Mouse (Mus musculus) small intestine, adult 10 weeks (tissue): Measurements from ENCODE around the gene Cfap221. TPM values are rescaled to one million over a fixed set of nuclear protein-coding genes. Genes with fewer than 3 reads are reported as not detected.

Experiments used
- polyA plus RNA-seq: library from polyadenylated mRNA; stranded (reverse); fragments of 350-450 nt; fragmentation: Illumina TruSeq; extraction: RNeasy Lipid Tissue Mini Kit (QIAGEN cat#74804); gene quantifications from one replicate; pipeline ENCODE4 v1.2.3, GENCODE M21; 2014; ENCODE audit warnings: low replicate concordance

Cfap221 gene
- polyA plus RNA-seq, result not detected

GRCm38 (mm10) chr1:119996798-119997581 is at the start of gene Cfap221:
Cfap221 (minus strand) TSS chr1:119997234.

GRCm38 (mm10) chr1:120006844-120007790 is 10.1 kb upstream of the Cfap221 start, which contains the start of gene Sctr:
Sctr (plus strand) TSS chr1:120006894.

DNA sequence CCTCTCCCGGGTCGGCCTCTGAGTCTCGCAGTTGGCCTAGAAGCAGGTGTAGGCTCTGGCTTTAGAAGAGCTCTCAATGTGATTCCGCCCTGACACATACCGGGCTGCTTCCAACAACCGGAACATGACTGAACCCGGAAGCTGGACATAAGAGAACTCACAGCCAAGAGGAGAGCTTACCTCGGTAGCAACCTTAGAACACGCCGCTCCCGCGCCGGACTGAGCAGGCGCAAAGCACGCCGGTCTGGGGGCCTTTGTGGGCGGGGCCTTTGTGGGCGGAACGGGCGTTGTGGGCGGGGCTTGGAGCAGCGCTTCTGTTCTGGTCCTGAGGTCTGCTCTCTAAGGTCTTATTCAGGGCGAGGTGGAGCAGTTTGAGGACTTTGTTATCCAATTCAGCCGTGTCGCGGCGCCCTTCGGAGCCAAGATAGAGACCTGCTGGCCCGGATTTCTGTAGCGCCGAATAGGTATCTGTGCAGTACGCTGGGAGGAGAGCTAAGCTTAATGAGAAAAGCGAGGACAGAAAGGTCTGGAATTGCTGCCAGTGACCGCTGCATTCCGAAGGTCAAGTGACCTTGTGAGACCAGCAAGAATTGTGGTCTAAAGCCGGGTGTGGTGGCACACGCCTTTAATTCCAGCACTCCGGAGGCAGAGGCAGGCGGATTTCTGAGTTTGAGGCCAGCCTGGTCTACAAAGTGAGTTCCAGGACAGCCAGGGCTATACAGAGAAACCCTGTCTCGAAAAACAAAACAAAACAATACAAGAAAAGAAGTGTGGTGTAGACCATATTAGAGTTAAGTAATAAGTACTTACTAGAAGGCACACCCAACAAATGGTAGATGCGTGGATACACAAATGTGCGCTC is 83.8 kb downstream of the Cfap221 start, which contains the start of gene Tmem177:
TSS of gene Tmem177 (minus strand) at position 256 of the 862 bp plus-strand sequence.

Other genes starting within 250 kb of the Cfap221 start
- gene Ptpn4, start 159.6 kb downstream of the Cfap221 start, polyA plus RNA-seq, result 15.8 TPM
- 4.7 TPM for gene Tmem177, start 84.0 kb downstream of the Cfap221 start, polyA plus RNA-seq
- not detected for gene Sctr, start 9.7 kb upstream of the Cfap221 start, polyA plus RNA-seq
- gene Tmem37, start 76.8 kb upstream of the Cfap221 start, polyA plus RNA-seq, result 1.2 TPM
- gene Dbi, start 123.8 kb upstream of the Cfap221 start, polyA plus RNA-seq, result 789 TPM
- gene 3110009E18Rik, start 124.0 kb upstream of the Cfap221 start, polyA plus RNA-seq, result 6.3 TPM